Mouse (Mus musculus) ES-E14 (cell line): Measurements from ENCODE around the gene Dnajb8. TPM values are rescaled to one million over a fixed set of nuclear protein-coding genes. Genes with fewer than 3 reads are reported as not detected.

ENCODE experiments used
- DNase-seq: peaks from one replicate; pipeline ENCODE4 v3.0.0-alpha.2; 2013; ENCODE audit warnings: low read depth, low spot score
- H3K27ac ChIP-seq: 2 replicates; pipeline ENCODE4 v1.5.1; 2012; ENCODE audit warnings: low read depth, mild to moderate bottlenecking, low read length, moderate library complexity, mixed read lengths; ENCODE audit not compliant: poor library complexity, insufficient read depth, severe bottlenecking
- H3K36me3 ChIP-seq: 2 replicates; pipeline ENCODE4 v1.6.1; 2012; ENCODE audit warnings: mild to moderate bottlenecking, low read length, moderate library complexity, mixed read lengths; ENCODE audit not compliant: control insufficient read depth, poor library complexity, insufficient read depth, severe bottlenecking
- H3K4me1 ChIP-seq, 2 experiments: fragments of 150-350 bp in 1 of 2; sonication (generic) in 1 of 2; 2 replicates each; pipeline ENCODE4 v1.6.1; 2012; ENCODE audit warnings: low read length in 2 of 2, mild to moderate bottlenecking in 1 of 2, mixed read lengths in 1 of 2; ENCODE audit not compliant: control insufficient read depth in 2 of 2, insufficient read depth in 2 of 2, poor library complexity in 1 of 2
- H3K4me3 ChIP-seq, 2 experiments: fragments of 150-350 bp in 1 of 2; sonication (generic) in 1 of 2; 2 replicates each; pipeline ENCODE4 v1.5.1; 2012; ENCODE audit warnings: low read length in 2 of 2, low read depth in 1 of 2, mild to moderate bottlenecking in 1 of 2, mixed read lengths in 1 of 2; ENCODE audit not compliant: insufficient read depth in 1 of 2, poor library complexity in 1 of 2, severe bottlenecking in 1 of 2
- H3K9ac ChIP-seq: 2 replicates; pipeline ENCODE4 v1.6.1; 2012; ENCODE audit warnings: low read depth, mild to moderate bottlenecking, low read length, mixed read lengths; ENCODE audit not compliant: poor library complexity, insufficient read depth, severe bottlenecking
- H3K9me3 ChIP-seq: fragments of 150-350 bp; sonication (generic); 2 replicates; pipeline ENCODE4 v1.6.1; 2012; ENCODE audit warnings: low read depth, mild to moderate bottlenecking, low read length; ENCODE audit not compliant: control insufficient read depth, insufficient read depth
- CHD2 ChIP-seq: IDR thresholded peaks from 2 replicates; pipeline ENCODE4 v1.6.1; 2014; ENCODE audit warnings: mild to moderate bottlenecking, low read depth, low read length, inconsistent platforms
- HCFC1 ChIP-seq: IDR thresholded peaks from 2 replicates; pipeline ENCODE4 v1.6.1; 2012; ENCODE audit warnings: low read length, inconsistent platforms, borderline replicate concordance; ENCODE audit not compliant: insufficient read depth
- MAFK ChIP-seq: IDR thresholded peaks from 2 replicates; pipeline ENCODE4 v1.6.1; 2014; ENCODE audit warnings: mild to moderate bottlenecking, low read depth, low read length, inconsistent platforms; ENCODE audit not compliant: insufficient read depth
- ZC3H11A ChIP-seq: IDR thresholded peaks from 2 replicates; pipeline ENCODE4 v1.6.1; 2012; ENCODE audit warnings: low read depth, mild to moderate bottlenecking, inconsistent platforms, low read length, borderline replicate concordance
- ZNF384 ChIP-seq: IDR thresholded peaks from 2 replicates; pipeline ENCODE4 v1.6.1; 2012; ENCODE audit warnings: low read depth, low read length, inconsistent platforms
- in situ Hi-C, 2 experiments: fragments of 600-800 bp; cut with MboI; formaldehyde crosslinking; loops; one replicate each; pipeline ENCODE4 v1.15.1; 2025; ENCODE audit warnings: low sequenced_read_pairs in 2 of 2, inconsistent platforms in 1 of 2; ENCODE audit not compliant: unreplicated experiment in 2 of 2
- total RNA-seq: library from RNA; depleted of rRNA; stranded (reverse); fragments of 300-350 nt; gene quantifications from 2 replicates; pipeline ENCODE4 v1.2.3, GENCODE M21; 2012

Gene Dnajb8
- total RNA-seq, 1 experiment, result not detected

DNA sequence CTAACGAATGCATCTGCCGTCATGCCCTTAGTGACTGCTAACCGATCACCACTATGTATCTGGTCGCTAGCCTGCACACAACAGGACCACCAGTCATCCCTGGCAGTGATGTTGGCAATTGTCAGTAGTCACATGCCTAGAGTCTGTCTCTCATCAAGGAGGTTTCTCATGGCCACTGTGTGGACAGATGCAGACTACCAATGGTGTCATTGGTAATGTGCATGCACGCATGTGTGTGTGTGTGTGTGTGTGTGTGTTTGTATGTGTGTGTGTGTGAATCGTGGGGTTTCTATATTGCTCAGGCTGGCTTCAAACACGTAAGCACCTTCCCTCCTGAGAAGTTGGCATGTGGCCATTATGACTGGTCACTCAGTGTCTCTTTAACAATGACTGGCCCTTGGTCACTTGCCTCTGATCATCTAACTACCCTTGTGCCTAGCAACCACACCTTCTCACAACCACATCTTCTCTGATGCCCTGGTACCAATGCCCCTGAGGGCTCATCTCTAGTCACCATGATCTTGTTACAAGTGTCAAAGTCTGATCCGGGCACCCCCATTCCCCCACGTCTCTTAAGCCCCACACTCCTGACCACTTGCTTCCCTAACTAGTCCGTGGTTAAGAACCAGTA, 14.6 kb upstream of the Dnajb8 start:
- Histone ChIP-seq H3K9ac (no peak overlapping the region), H3K4me3 (no peak overlapping the region), H3K9me3 (no peaks in the 10 kb centered on the region), H3K36me3 (no peaks in the 10 kb centered on the region), H3K4me1 (peaks cover 3 to 12% of the 10 kb centered on the region in 2 experiments; a peak in 3 of 4 replicates), H3K27ac (no peak overlapping the region)
- TF ChIP-seq HCFC1, result no peak
- TF ChIP-seq ZNF384, result no peak
- TF ChIP-seq ZC3H11A, result no peak
- TF ChIP-seq CHD2, result no peak
- TF ChIP-seq MAFK, result no peak
- in situ Hi-C loops, result no loop called here
- no peak for DNase-seq

DNA sequence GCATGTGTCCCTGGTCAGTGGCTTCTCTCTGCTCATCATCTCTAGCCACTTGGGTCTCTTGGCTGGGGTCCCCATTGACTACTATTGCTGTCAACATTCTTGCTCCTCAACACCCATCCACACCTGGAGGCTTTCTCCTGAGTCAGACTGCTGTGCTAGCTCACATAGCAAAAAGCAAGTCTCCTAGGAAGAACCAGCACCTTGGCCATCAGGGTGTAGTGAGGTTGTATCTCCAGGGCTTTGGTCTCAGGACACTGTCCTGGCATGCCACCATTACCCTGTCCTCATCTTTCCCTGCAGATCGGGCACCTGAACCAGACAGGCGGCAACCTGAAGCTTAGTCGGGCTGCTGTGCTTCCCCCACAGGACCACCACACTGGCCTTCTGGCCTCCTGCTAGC, 13.7 kb upstream of the Dnajb8 start:
- Histone ChIP-seq H3K27ac (no peak overlapping the region), H3K4me1 (peaks cover 3 to 12% of the 10 kb centered on the region in 2 experiments; a peak in 3 of 4 replicates), H3K36me3 (no peaks in the 10 kb centered on the region), H3K9ac (no peak overlapping the region), H3K9me3 (no peaks in the 10 kb centered on the region), H3K4me3 (no peak overlapping the region)
- DNase-seq, result no peak
- TF ChIP-seq CHD2 (no peak), ZC3H11A (no peak), ZNF384 (no peak), MAFK (no peak), HCFC1 (no peak)
- in situ Hi-C loops, result no loop called here

DNA sequence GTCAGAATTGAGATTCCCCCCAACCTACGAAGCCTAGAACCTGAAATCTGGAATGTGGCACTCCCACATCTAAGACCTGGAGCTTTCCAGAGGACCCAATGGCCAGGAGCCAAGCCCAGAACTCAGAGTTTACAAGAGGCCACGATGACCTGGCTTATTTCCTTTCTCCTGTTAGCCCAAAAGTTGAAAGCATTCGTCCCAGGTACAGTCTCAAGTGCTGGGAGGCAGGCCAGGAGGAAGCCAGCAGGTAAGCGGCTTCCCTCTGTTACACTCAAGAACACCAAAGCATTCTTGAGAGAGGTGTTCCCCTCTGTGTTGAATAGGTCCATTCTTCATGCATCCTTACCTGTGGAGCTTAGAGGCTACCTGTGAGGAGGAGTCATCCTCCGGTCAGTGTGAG, 12.6 kb upstream of the Dnajb8 start:
- H3K27ac ChIP-seq, result no peak overlapping the region
- H3K4me3 ChIP-seq, result no peak overlapping the region
- in situ Hi-C loops, result no loop called here
- TF ChIP-seq HCFC1 (no peak), MAFK (no peak), ZNF384 (no peak), CHD2 (no peak), ZC3H11A (no peak)
- H3K9me3 ChIP-seq, result no peaks in the 10 kb centered on the region
- no peak overlapping the region for H3K9ac ChIP-seq
- no peak for DNase-seq
- H3K36me3 ChIP-seq, result no peaks in the 10 kb centered on the region
- peaks cover 0 to 6% of the 10 kb centered on the region in 2 experiments; a peak in 1 of 4 replicates for H3K4me1 ChIP-seq

DNA sequence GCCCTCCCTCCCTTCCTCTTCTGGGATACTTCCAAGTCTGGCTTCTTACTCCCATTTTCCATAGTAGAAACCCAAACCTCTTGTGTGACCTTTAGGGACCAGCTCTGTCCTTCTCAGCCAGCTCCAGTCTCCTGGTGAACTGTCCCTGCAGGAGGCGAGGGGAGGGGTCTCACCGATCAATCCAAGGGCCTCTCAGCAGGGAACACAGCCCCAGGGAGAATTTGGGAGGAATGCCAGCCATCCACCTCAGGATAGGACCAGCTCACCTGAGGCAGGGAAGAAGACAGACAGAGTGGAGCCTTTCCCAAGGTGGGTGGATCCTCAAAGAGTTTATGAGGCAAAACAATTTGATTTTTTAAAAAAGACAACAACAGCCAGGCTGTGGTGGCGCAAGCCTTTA, 11.9 kb upstream of the Dnajb8 start:
- Histone ChIP-seq H3K4me3 (no peak overlapping the region), H3K9me3 (no peaks in the 10 kb centered on the region), H3K27ac (no peak overlapping the region), H3K9ac (no peak overlapping the region), H3K4me1 (peaks cover 0 to 4% of the 10 kb centered on the region in 2 experiments; a peak in 1 of 4 replicates), H3K36me3 (no peaks in the 10 kb centered on the region)
- in situ Hi-C loops, result no loop called here
- no peak for TF ChIP-seq MAFK
- TF ChIP-seq HCFC1, result no peak
- TF ChIP-seq ZNF384, result no peak
- TF ChIP-seq ZC3H11A, result no peak
- TF ChIP-seq CHD2, result no peak
- peak; percentile 83 for DNase-seq

DNA sequence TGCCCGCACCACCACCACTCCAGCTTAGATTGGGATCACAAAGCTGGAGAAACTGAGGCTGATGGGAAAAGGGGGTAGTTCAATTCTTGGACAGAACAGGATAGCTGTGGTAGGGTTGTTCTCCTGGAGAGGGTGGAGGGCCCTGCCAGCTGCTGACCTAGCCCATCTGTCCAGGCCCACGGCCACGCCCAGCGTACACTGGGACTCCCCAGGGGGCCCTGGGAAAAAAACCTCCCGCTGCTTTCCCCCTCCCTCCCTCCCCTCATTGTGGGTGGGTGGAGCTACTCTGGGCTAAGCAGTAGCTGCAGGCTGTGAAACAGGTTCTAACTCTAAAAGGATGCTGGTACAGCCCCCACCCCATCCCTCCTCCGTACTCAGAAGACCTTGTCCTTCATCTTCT, 6.3 kb upstream of the Dnajb8 start:
- H3K9me3 ChIP-seq, result no peaks in the 10 kb centered on the region
- no peak overlapping the region for H3K4me3 ChIP-seq
- H3K4me1 ChIP-seq, result peaks cover 1 to 9% of the 10 kb centered on the region in 2 experiments; a peak in 3 of 4 replicates
- H3K27ac ChIP-seq, result no peak overlapping the region
- no peak overlapping the region for H3K9ac ChIP-seq
- TF ChIP-seq MAFK, result no peak
- no peak for TF ChIP-seq ZC3H11A
- no peak for TF ChIP-seq ZNF384
- no peak for TF ChIP-seq CHD2
- no peak for TF ChIP-seq HCFC1
- in situ Hi-C loops, result no loop called here
- no peak for DNase-seq
- no peaks in the 10 kb centered on the region for H3K36me3 ChIP-seq
